Mouse (Mus musculus) adrenal gland, adult 10 weeks (tissue): ENCODE results near the gene Hist1h4j. TPM values are rescaled to one million over a fixed set of nuclear protein-coding genes. Genes with fewer than 3 reads are reported as not detected.

Experiments
- polyA plus RNA-seq: library from polyadenylated mRNA; stranded (reverse); fragments of 350-450 nt; fragmentation: Illumina TruSeq; extraction: RNeasy Lipid Tissue Mini Kit (QIAGEN cat#74804); gene quantifications from one replicate; pipeline ENCODE4 v1.2.3, GENCODE M21; 2014; ENCODE audit warnings: low read depth, low replicate concordance

Hist1h4j gene
- not detected for polyA plus RNA-seq

GRCm38 (mm10) chr13:21734906-21735767, at the start of gene Hist1h4j:
Gene Hist1h4j (plus strand): TSS chr13:21735064.

GRCm38 (mm10) chr13:21697811-21698210, 37.1 kb upstream of the Hist1h4j start, which contains the start of gene Olfr1359:
Gene Olfr1359 (plus strand): TSS chr13:21698111.

GRCm38 (mm10) chr13:21715864-21716539, 18.9 kb upstream of the Hist1h4j start, which contains the start of the genes Hist1h2bl and Hist1h2ai:
Gene Hist1h2bl (minus strand): TSS chr13:21716143.
Gene Hist1h2ai (plus strand): TSS chr13:21716422.

GRCm38 (mm10) chr13:21717397-21718357, 17.2 kb upstream of the Hist1h4j start, which contains the start of gene Hist1h3h:
Gene Hist1h3h (plus strand): TSS chr13:21717659.

GRCm38 (mm10) chr13:21721757-21722372, 13.0 kb upstream of the Hist1h4j start, which contains the start of gene Hist1h2bm:
Gene Hist1h2bm (plus strand): TSS chr13:21722044.

GRCm38 (mm10) chr13:21750159-21751017, 15.5 kb downstream of the Hist1h4j start, which contains the start of gene Hist1h4k:
Gene Hist1h4k (minus strand): TSS chr13:21750505.

GRCm38 (mm10) chr13:21753524-21754285, 18.8 kb downstream of the Hist1h4j start, which contains the start of the genes Hist1h2ak and Hist1h2bn:
Gene Hist1h2ak (minus strand): TSS chr13:21753827.
Gene Hist1h2bn (plus strand): TSS chr13:21754123.

GRCm38 (mm10) chr13:21779767-21780731, 45.2 kb downstream of the Hist1h4j start, which contains the start of gene Hist1h1b:
Gene Hist1h1b (minus strand): TSS chr13:21780625.

GRCm38 (mm10) chr13:21783255-21783617, 48.4 kb downstream of the Hist1h4j start, which contains the start of gene Hist1h3i:
Gene Hist1h3i (minus strand): TSS chr13:21783370.

Other genes with a start within 250 kb of the Hist1h4j start
- 5.3 TPM for gene AK157302, start 239.8 kb upstream of the Hist1h4j start, polyA plus RNA-seq
- not detected for gene Gm11273, start 233.6 kb upstream of the Hist1h4j start, polyA plus RNA-seq
- 41.5 TPM for gene Zkscan8, start 203.9 kb upstream of the Hist1h4j start, polyA plus RNA-seq
- gene Olfr1366, start 192.3 kb upstream of the Hist1h4j start, polyA plus RNA-seq, result not detected
- not detected for gene Olfr1535, start 175.2 kb upstream of the Hist1h4j start, polyA plus RNA-seq
- gene Olfr1364, start 153.3 kb upstream of the Hist1h4j start, polyA plus RNA-seq, result not detected
- not detected for gene Olfr1362, start 121.0 kb upstream of the Hist1h4j start, polyA plus RNA-seq
- gene Olfr11, start 92.5 kb upstream of the Hist1h4j start, polyA plus RNA-seq, result not detected
- not detected for gene Olfr1361, start 71.7 kb upstream of the Hist1h4j start, polyA plus RNA-seq
- not detected for gene Olfr1360, start 57.7 kb upstream of the Hist1h4j start, polyA plus RNA-seq
- gene Olfr1359, start 37.0 kb upstream of the Hist1h4j start, polyA plus RNA-seq, result not detected
- not detected for gene Hist1h2bl, start 18.9 kb upstream of the Hist1h4j start, polyA plus RNA-seq
- not detected for gene Hist1h2ai, start 18.6 kb upstream of the Hist1h4j start, polyA plus RNA-seq
- not detected for gene Hist1h3h, start 17.4 kb upstream of the Hist1h4j start, polyA plus RNA-seq
- not detected for gene Hist1h2bm, start 13.0 kb upstream of the Hist1h4j start, polyA plus RNA-seq
- not detected for gene Hist1h4k, start 15.4 kb downstream of the Hist1h4j start, polyA plus RNA-seq
- not detected for gene Hist1h2ak, start 18.8 kb downstream of the Hist1h4j start, polyA plus RNA-seq
- gene Hist1h2bn, start 19.1 kb downstream of the Hist1h4j start, polyA plus RNA-seq, result not detected
- not detected for gene Hist1h1b, start 45.6 kb downstream of the Hist1h4j start, polyA plus RNA-seq
- not detected for gene Hist1h3i, start 48.3 kb downstream of the Hist1h4j start, polyA plus RNA-seq
- gene Hist1h2an, start 52.2 kb downstream of the Hist1h4j start, polyA plus RNA-seq, result not detected
- not detected for gene Hist1h2bp, start 52.4 kb downstream of the Hist1h4j start, polyA plus RNA-seq
- not detected for gene Hist1h2bq, start 75.1 kb downstream of the Hist1h4j start, polyA plus RNA-seq
- gene Hist1h2ao, start 75.4 kb downstream of the Hist1h4j start, polyA plus RNA-seq, result not detected
- gene Hist1h4m, start 76.7 kb downstream of the Hist1h4j start, polyA plus RNA-seq, result not detected
- not detected for gene Hist1h4n, start 97.1 kb downstream of the Hist1h4j start, polyA plus RNA-seq
- not detected for gene Hist1h2ap, start 98.4 kb downstream of the Hist1h4j start, polyA plus RNA-seq
- gene Hist1h2br, start 98.7 kb downstream of the Hist1h4j start, polyA plus RNA-seq, result 1.2 TPM
- 2.9 TPM for gene Zfp184, start 210.0 kb downstream of the Hist1h4j start, polyA plus RNA-seq
- gene Pom121l2, start 246.1 kb downstream of the Hist1h4j start, polyA plus RNA-seq, result not detected